Mouse (Mus musculus): Measurements from ENCODE around the gene Spock1.

- TF ChIP-seq CTCF (IDR thresholded peaks at IDR 0.05; ENCODE audit: borderline replicate concordance, insufficient read depth, low read length) (no peak), POLR2A (IDR thresholded peaks at IDR 0.05; ENCODE audit: low read depth, low read length) (no peak)
Observed at GRCm38 (mm10) chr13:57733521-57733920, 174.6 kb downstream of the Spock1 start.
